Comparison of ENCODE assay signal across 23 mouse cellular contexts in genomic region chr13:77140890-77141289, GRCm38 (mm10). TPM values are rescaled to one million over a fixed set of nuclear protein-coding genes. Genes with fewer than 3 reads are reported as not detected.
DNase-seq lines count a peak whose midpoint lies in the region; ATAC-seq lines count a peak whose summit lies in the region.
"Had no signal": no experiment of that assay in that cellular context is flagged by ENCODE, and none has a peak within 500 bp of the region (broad histone marks: within the 10 kb centered on the region; RNA-seq: fewer than 3 reads in every experiment).

No protein-coding gene starts in this region.

- H3K4me3 ChIP-seq in liver, embryonic 12.5 days, result no peak overlapping the region
- H3K4me3 ChIP-seq: embryonic facial prominence, embryonic 10.5 days; embryonic facial prominence, embryonic 12.5 days; forebrain, embryonic 13.5 days; forebrain, embryonic 15.5 days had no signal

- H3K36me3 ChIP-seq in splenic B cell, adult 2 months (ENCODE audit: control insufficient read depth, insufficient read depth, low read length, poor library complexity, severe bottlenecking), result no peaks in the 10 kb centered on the region
- H3K36me3 ChIP-seq in liver, embryonic 12.5 days, result no peaks in the 10 kb centered on the region
- H3K36me3 ChIP-seq: embryonic facial prominence, embryonic 10.5 days; embryonic facial prominence, embryonic 12.5 days; forebrain, embryonic 15.5 days had no signal

- no peaks in the 10 kb centered on the region for H3K27me3 ChIP-seq in splenic B cell, adult 2 months (ENCODE audit: control insufficient read depth, insufficient read depth, low read length, poor library complexity, severe bottlenecking)
- H3K27me3 ChIP-seq in liver, embryonic 12.5 days (replicated peaks), result no peaks in the 10 kb centered on the region
- H3K27me3 ChIP-seq: embryonic facial prominence, embryonic 12.5 days; forebrain, embryonic 13.5 days; forebrain, embryonic 15.5 days; Patski had no signal

- no peaks in the 10 kb centered on the region for H3K9me3 ChIP-seq in liver, embryonic 12.5 days (replicated peaks)
- H3K9me3 ChIP-seq: embryonic facial prominence, embryonic 10.5 days; embryonic facial prominence, embryonic 12.5 days; forebrain, embryonic 13.5 days; forebrain, embryonic 15.5 days; G1E had no signal

- 0 out of 2 replicates have a peak, but pooled peaks have one; percentile 17 for ATAC-seq in megakaryocyte progenitor cell, adult 5-6 weeks (replicated peaks; ENCODE audit: poor library complexity)
- ATAC-seq in liver, embryonic 12.5 days, result no peak
- ATAC-seq: activated CD4-positive, CD25-positive, alpha-beta regulatory T cell, adult 4 months; forebrain, embryonic 13.5 days; forebrain, embryonic 15.5 days; forebrain, postnatal 0 days; Patski had no signal

- no peak overlapping the region for H3K9ac ChIP-seq in liver, embryonic 12.5 days
- H3K9ac ChIP-seq: embryonic facial prominence, embryonic 12.5 days; forebrain, embryonic 13.5 days; forebrain, embryonic 15.5 days; forebrain, postnatal 0 days had no signal

- intact Hi-C loops in heart, postnatal 25 days (cut with DNase I), result no loop called here

- 66% methylated on average over 2 of the region's 2 CpGs for WGBS in liver, embryonic 12.5 days (ENCODE audit: insufficient replicate concordance)

- DNase-seq in A20 (ENCODE audit: low read depth, low spot score), result peak; percentile 29
- peak; percentile 8 to 9 for DNase-seq in B cell, adult 2 months
- peak; percentile 60 for DNase-seq in splenic B cell, adult 2 months (ENCODE audit: low read depth, low spot score)
- DNase-seq in heart, postnatal 25 days (ENCODE audit: low spot score), result no peak
- DNase-seq in lung, postnatal 14 days, result no peak
- DNase-seq: adrenal gland, adult 8-10 months; adrenal gland, postnatal 14 days; adrenal gland, postnatal 36 days; cerebellum, adult 11-12 months; cerebellum, adult 2 months; cerebellum, adult 9-10 months; cerebellum, postnatal 10 days; cerebellum, postnatal 25 days; forebrain, postnatal 0 days had no signal

- peaks cover 6% of the 10 kb centered on the region; the same call in 1 of the 2 replicates for H3K4me1 ChIP-seq in liver, embryonic 12.5 days

- H3K27ac ChIP-seq in liver, embryonic 12.5 days, result no peak overlapping the region
- H3K27ac ChIP-seq: embryonic facial prominence, embryonic 10.5 days; embryonic facial prominence, embryonic 12.5 days; forebrain, embryonic 13.5 days; forebrain, embryonic 15.5 days had no signal

- H3K4me2 ChIP-seq in liver, embryonic 12.5 days, result no peak overlapping the region
- H3K4me2 ChIP-seq: embryonic facial prominence, embryonic 12.5 days; forebrain, embryonic 13.5 days; forebrain, embryonic 15.5 days had no signal

RNA-seq across cellular contexts. Expression of gene 2210408I21Rik, which starts 5.5 kb away (rescaled TPM):
- 6.5 and 7.3 TPM in 2 replicates for total RNA-seq in megakaryocyte progenitor cell, adult 5-6 weeks (2015)
- 3.4 and 4.7 TPM in 2 replicates for total RNA-seq in megakaryocyte progenitor cell, adult 5-6 weeks (2017)
- total RNA-seq in heart, postnatal 25 days (2021), result 1 to 10 TPM; 4.6 to 5.5 TPM
- polyA plus RNA-seq in liver, embryonic 12.5 days (2016; fragmentation: Nextera tagmentation; extraction: Ambion mirVana), result 3.4 and 4.1 TPM in 2 replicates

RNA-seq across cellular contexts. Expression of gene Slf1, which starts 5.6 kb away (rescaled TPM):
- total RNA-seq in megakaryocyte progenitor cell, adult 5-6 weeks (2015), result 24.4 and 27.6 TPM in 2 replicates
- 22.8 and 28.5 TPM in 2 replicates for total RNA-seq in megakaryocyte progenitor cell, adult 5-6 weeks (2017)
- total RNA-seq in heart, postnatal 25 days (2021), result 10 to 100 TPM; 20.2 to 25.9 TPM
- 23.6 and 24.2 TPM in 2 replicates for polyA plus RNA-seq in liver, embryonic 12.5 days (2016; fragmentation: Nextera tagmentation; extraction: Ambion mirVana)

Comparison
In these comparisons a context has a peak if more than half of its experiments do, and no peak if none do; other contexts are left out.
1. DNase-seq: peak in A20 (single experiment), B cell, adult 2 months (2 of 2) and splenic B cell, adult 2 months (single experiment); none in heart, postnatal 25 days (single experiment) and lung, postnatal 14 days (single experiment).